Mouse (Mus musculus) myocyte (in vitro differentiated cells): ENCODE measurements at regions not wholly inside any gene's neighbourhood (a gene's known extent, or its start where the extent isn't known, plus 50 kb on each side); places are given as distances from the start of the nearest gene placed in this dataset.

ENCODE experiments used
- CEBPB ChIP-seq: IDR thresholded peaks from 2 replicates; pipeline ENCODE4 v1.6.1; 2011; ENCODE audit warnings: mild to moderate bottlenecking, moderate library complexity; ENCODE audit not compliant: poor library complexity, insufficient read depth, severe bottlenecking
- MAX ChIP-seq: IDR thresholded peaks from one replicate; pipeline ENCODE4 v1.6.1; 2011; ENCODE audit warnings: low read depth, mild to moderate bottlenecking, control low read depth
- MYOG ChIP-seq, 3 experiments: IDR thresholded peaks; one replicate each; pipeline ENCODE4 v1.6.1; 2011; ENCODE audit warnings: control low read depth in 2 of 3, low read depth in 2 of 3, mild to moderate bottlenecking in 2 of 3; ENCODE audit not compliant: insufficient read length in 2 of 3, control insufficient read depth in 1 of 3, insufficient read depth in 1 of 3
- POLR2A ChIP-seq: IDR thresholded peaks from one replicate; pipeline ENCODE4 v1.6.1; 2011; ENCODE audit warnings: low read depth, mild to moderate bottlenecking, control low read depth, moderate library complexity; ENCODE audit not compliant: insufficient read length
- USF1 ChIP-seq: IDR thresholded peaks from one replicate; pipeline ENCODE4 v1.6.1; 2011; ENCODE audit warnings: low read depth, mild to moderate bottlenecking, control low read depth, moderate library complexity

DNA sequence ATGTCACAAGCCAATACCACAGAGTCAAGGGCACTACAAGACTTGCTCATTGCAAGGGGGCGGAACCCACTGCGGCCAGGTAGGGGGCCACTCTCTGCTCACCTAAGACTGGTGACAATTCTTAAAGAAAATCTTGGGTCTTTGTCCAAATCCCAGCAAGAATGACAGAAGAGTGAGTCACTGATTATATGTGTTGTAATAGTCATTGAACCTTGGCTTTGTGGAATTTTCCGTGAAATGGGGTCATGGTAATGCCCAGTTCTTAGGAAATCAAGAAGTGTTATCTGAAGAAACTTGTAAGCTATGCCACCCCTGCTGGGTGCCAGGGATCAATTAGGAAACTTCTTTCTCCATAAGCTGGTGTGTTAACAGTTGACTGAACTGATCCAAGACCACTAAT is 249.3 kb upstream of the Adgrl2 start:
- no peak for TF ChIP-seq USF1
- TF ChIP-seq CEBPB = no peak
- no peak for TF ChIP-seq MYOG (IDR thresholded peaks at IDR 0.05; ENCODE audit: control insufficient read depth in 1 of 3, insufficient read depth in 1 of 3, insufficient read length in 2 of 3, low read depth in 2 of 3)
- TF ChIP-seq POLR2A = no peak
- TF ChIP-seq MAX = no peak
